Mouse (Mus musculus) midbrain, embryonic 14.5 days (tissue): ENCODE results near the gene Birc5. TPM values are rescaled to one million over a fixed set of nuclear protein-coding genes. Genes with fewer than 3 reads are reported as not detected.

Experiments
- ATAC-seq: fragments of 200-750 bp; cut with Nextera tagmentation; 2 replicates; pipeline ENCODE4 v1.8.0; 2017; ENCODE audit warnings: moderate number of reproducible peaks, moderate library complexity; ENCODE audit not compliant: low FRiP score, low TSS enrichment
- DNase-seq: peaks from one replicate; pipeline ENCODE4 v3.0.0-alpha.2; 2015
- H3K27ac ChIP-seq: fragments of 300-500 bp; sonication (generic); replicated peaks from 2 replicates; pipeline ENCODE4 v1.5.1; 2014; ENCODE audit warnings: mild to moderate bottlenecking, low read depth, low read length, moderate library complexity
- H3K27me3 ChIP-seq: fragments of 300-500 bp; sonication (generic); 2 replicates; pipeline ENCODE4 v1.6.1; 2014; ENCODE audit warnings: low read length, control low read depth, mixed read lengths; ENCODE audit not compliant: control insufficient read depth, insufficient read depth
- H3K36me3 ChIP-seq: fragments of 300-500 bp; sonication (generic); 2 replicates; pipeline ENCODE4 v1.6.1; 2014; ENCODE audit warnings: low read length, control low read depth; ENCODE audit not compliant: control insufficient read depth, insufficient read depth
- H3K4me1 ChIP-seq: fragments of 300-500 bp; sonication (generic); 2 replicates; pipeline ENCODE4 v1.6.1; 2014; ENCODE audit warnings: mild to moderate bottlenecking, antibody characterized with exemption, low read length, control low read depth; ENCODE audit not compliant: control insufficient read depth, insufficient read depth
- H3K4me2 ChIP-seq: fragments of 300-500 bp; sonication (generic); 2 replicates; pipeline ENCODE4 v1.6.1; 2014; ENCODE audit warnings: mild to moderate bottlenecking, low read length, moderate library complexity
- H3K4me3 ChIP-seq: fragments of 300-500 bp; sonication (generic); replicated peaks from 2 replicates; pipeline ENCODE4 v1.5.1; 2014; ENCODE audit warnings: low read depth, low read length
- H3K9ac ChIP-seq: fragments of 300-500 bp; sonication (generic); replicated peaks from 2 replicates; pipeline ENCODE4 v1.6.1; 2014; ENCODE audit warnings: mild to moderate bottlenecking, low read length, moderate library complexity
- H3K9me3 ChIP-seq: fragments of 300-500 bp; sonication (generic); 2 replicates; pipeline ENCODE4 v1.6.1; 2016; ENCODE audit warnings: low read length, control low read depth, mixed read lengths; ENCODE audit not compliant: control insufficient read depth
- WGBS: fragments of 180-500 bp; shearing (Covaris S2); extraction: QIAGEN DNeasy Blood & Tissue Kit; methylation state at CpG from one replicate; pipeline ENCODE4 v1.1.7; 2014; 5-methylcytosine and 5-hydroxymethylcytosine counted together
- polyA plus RNA-seq: library from polyadenylated mRNA; unstranded; fragments of >200 nt; fragmentation: Nextera tagmentation; extraction: Ambion mirVana; gene quantifications from 2 replicates; pipeline ENCODE4 v1.2.1, GENCODE M21; 2014

Gene Birc5
- polyA plus RNA-seq, 1 experiment from 2014 or later, result 50.1 TPM

GRCm38 (mm10) chr11:117890519-117891282 is 41.6 kb downstream of the Birc5 start:
- Histone ChIP-seq H3K9ac (peak overlapping the region; percentile 23; the same call in 1 of the 2 replicates), H3K27me3 (no peaks in the 10 kb centered on the region), H3K4me3 (no peak overlapping the region), H3K36me3 (no peaks in the 10 kb centered on the region), H3K9me3 (no peaks in the 10 kb centered on the region), H3K4me2 (peak overlapping the region; percentile 50; the same call in 1 of the 2 replicates), H3K4me1 (peaks cover 33% of the 10 kb centered on the region), H3K27ac (peak overlapping the region; percentile 49)
- ATAC-seq (0 out of 2 replicates have a peak, but pooled peaks have one; percentile 46), DNase-seq (peak; percentile 45)
- 21% methylated on average over 13 of the region's 13 CpGs for WGBS

GRCm38 (mm10) chr11:117891581-117892175 is 42.6 kb downstream of the Birc5 start:
- Histone ChIP-seq H3K4me1 (peaks cover 33% of the 10 kb centered on the region), H3K4me3 (no peak overlapping the region), H3K27me3 (no peaks in the 10 kb centered on the region), H3K9ac (no peak overlapping the region), H3K4me2 (no peak overlapping the region), H3K9me3 (no peaks in the 10 kb centered on the region), H3K36me3 (no peaks in the 10 kb centered on the region), H3K27ac (no peak overlapping the region)
- no peak for DNase-seq
- ATAC-seq, result no peak
- 93% methylated on average over 19 of the region's 19 CpGs for WGBS

GRCm38 (mm10) chr11:117892199-117892598 is 43.1 kb downstream of the Birc5 start:
- Histone ChIP-seq H3K27ac (no peak overlapping the region), H3K9me3 (no peaks in the 10 kb centered on the region), H3K27me3 (no peaks in the 10 kb centered on the region), H3K4me1 (peaks cover 33% of the 10 kb centered on the region), H3K9ac (no peak overlapping the region), H3K4me2 (no peak overlapping the region), H3K36me3 (no peaks in the 10 kb centered on the region), H3K4me3 (no peak overlapping the region)
- DNase-seq, result peak; percentile 37
- ATAC-seq, result no peak
- 63% methylated on average over 6 of the region's 6 CpGs for WGBS

- Histone ChIP-seq H3K27me3 (no peaks in the 10 kb centered on the region), H3K9ac (no peak overlapping the region), H3K27ac (no peak overlapping the region), H3K36me3 (no peaks in the 10 kb centered on the region), H3K9me3 (no peaks in the 10 kb centered on the region), H3K4me2 (no peak overlapping the region), H3K4me3 (no peak overlapping the region), H3K4me1 (peaks cover 18% of the 10 kb centered on the region)
- ATAC-seq, result no peak
- no peak for DNase-seq
- WGBS, result 71% methylated on average over 10 of the region's 10 CpGs
Measured at GRCm38 (mm10) chr11:117894676-117895075, 45.6 kb downstream of the Birc5 start.

GRCm38 (mm10) chr11:117896533-117896932 is 47.5 kb downstream of the Birc5 start:
- H3K4me1 ChIP-seq, result 0 out of 2 replicates have a peak, but pooled peaks cover under 1% of the 10 kb centered on the region
- no peak overlapping the region for H3K4me3 ChIP-seq
- H3K4me2 ChIP-seq, result no peak overlapping the region
- DNase-seq (no peak), ATAC-seq (no peak)
- no peaks in the 10 kb centered on the region for H3K27me3 ChIP-seq
- H3K36me3 ChIP-seq, result no peaks in the 10 kb centered on the region
- no peaks in the 10 kb centered on the region for H3K9me3 ChIP-seq
- WGBS, result 48% methylated on average over 2 of the region's 2 CpGs
- no peak overlapping the region for H3K27ac ChIP-seq
- H3K9ac ChIP-seq, result no peak overlapping the region

GRCm38 (mm10) chr11:117902282-117902681 is 53.2 kb downstream of the Birc5 start:
- no peak overlapping the region for H3K9ac ChIP-seq
- no peaks in the 10 kb centered on the region for H3K9me3 ChIP-seq
- H3K4me2 ChIP-seq, result no peak overlapping the region
- no peak for DNase-seq
- H3K36me3 ChIP-seq, result no peaks in the 10 kb centered on the region
- no peak overlapping the region for H3K27ac ChIP-seq
- ATAC-seq, result no peak
- no peak overlapping the region for H3K4me3 ChIP-seq
- WGBS, result 62% methylated on average over 2 of the region's 2 CpGs
- H3K4me1 ChIP-seq, result no peaks in the 10 kb centered on the region
- no peaks in the 10 kb centered on the region for H3K27me3 ChIP-seq

- ATAC-seq (no peak), DNase-seq (no peak)
- Histone ChIP-seq H3K9ac (no peak overlapping the region), H3K4me2 (no peak overlapping the region), H3K27ac (no peak overlapping the region), H3K4me3 (no peak overlapping the region), H3K9me3 (no peaks in the 10 kb centered on the region), H3K36me3 (no peaks in the 10 kb centered on the region), H3K27me3 (no peaks in the 10 kb centered on the region), H3K4me1 (no peaks in the 10 kb centered on the region)
- WGBS, result 90% methylated on average over 8 of the region's 8 CpGs
Measured at GRCm38 (mm10) chr11:117904442-117904841, 55.4 kb downstream of the Birc5 start.
